Mouse (Mus musculus): ENCODE results near the gene Erp44. TPM values are rescaled to one million over a fixed set of nuclear protein-coding genes. Genes with fewer than 3 reads are reported as not detected.

The Erp44 gene
- polyA plus RNA-seq, 1 experiment from 2014 or later, result 74.6 TPM

GRCm38 (mm10) chr4:48163851-48164250 lies 115.5 kb downstream of the Erp44 start:
- Histone ChIP-seq H3K4me1 (replicated peaks; ENCODE audit: control insufficient read depth, insufficient read depth, low read length) (no peaks in the 10 kb centered on the region), H3K36me3 (ENCODE audit: control insufficient read depth, insufficient read depth, low read length) (peaks cover 34% of the 10 kb centered on the region; the same call in 1 of the 2 replicates), H3K4me3 (ENCODE audit: low read depth, low read length) (no peak overlapping the region), H3K4me2 (ENCODE audit: low read length) (no peak overlapping the region), H3K27me3 (replicated peaks; ENCODE audit: control insufficient read depth, insufficient read depth, low read length) (no peaks in the 10 kb centered on the region), H3K9ac (ENCODE audit: low read length) (no peak overlapping the region), H3K9me3 (ENCODE audit: control insufficient read depth, low read length) (no peaks in the 10 kb centered on the region), H3K27ac (ENCODE audit: low read depth) (no peak overlapping the region)
- WGBS, result 84% methylated on average over 5 of the region's 5 CpGs
- ATAC-seq (replicated peaks; ENCODE audit: low FRiP score, low TSS enrichment, low read depth), result no peak
- DNase-seq (ENCODE audit: low spot score), result no peak

- H3K27me3 ChIP-seq (replicated peaks; ENCODE audit: control insufficient read depth, insufficient read depth, low read length), result no peaks in the 10 kb centered on the region
- ATAC-seq (replicated peaks; ENCODE audit: low FRiP score, low TSS enrichment, low read depth) (no peak), DNase-seq (ENCODE audit: low spot score) (no peak)
- no peak overlapping the region for H3K4me2 ChIP-seq (ENCODE audit: low read length)
- H3K4me1 ChIP-seq (replicated peaks; ENCODE audit: control insufficient read depth, insufficient read depth, low read length), result no peaks in the 10 kb centered on the region
- no peak overlapping the region for H3K9ac ChIP-seq (ENCODE audit: low read length)
- no peak overlapping the region for H3K27ac ChIP-seq (ENCODE audit: low read depth)
- no peak overlapping the region for H3K4me3 ChIP-seq (ENCODE audit: low read depth, low read length)
- no peaks in the 10 kb centered on the region for H3K9me3 ChIP-seq (ENCODE audit: control insufficient read depth, low read length)
- peaks cover 25% of the 10 kb centered on the region; the same call in 1 of the 2 replicates for H3K36me3 ChIP-seq (ENCODE audit: control insufficient read depth, insufficient read depth, low read length)
- WGBS, result 83% methylated on average over 4 of the region's 4 CpGs
Measured at GRCm38 (mm10) chr4:48160386-48160785, 119.0 kb downstream of the Erp44 start.

GRCm38 (mm10) chr4:48155864-48156263 lies 123.5 kb downstream of the Erp44 start:
- ATAC-seq (replicated peaks; ENCODE audit: low FRiP score, low TSS enrichment, low read depth) (no peak), DNase-seq (ENCODE audit: low spot score) (no peak)
- Histone ChIP-seq H3K27me3 (replicated peaks; ENCODE audit: control insufficient read depth, insufficient read depth, low read length) (no peaks in the 10 kb centered on the region), H3K27ac (ENCODE audit: low read depth) (no peak overlapping the region), H3K4me3 (ENCODE audit: low read depth, low read length) (no peak overlapping the region), H3K36me3 (ENCODE audit: control insufficient read depth, insufficient read depth, low read length) (peaks cover 18% of the 10 kb centered on the region; the same call in 1 of the 2 replicates), H3K4me1 (replicated peaks; ENCODE audit: control insufficient read depth, insufficient read depth, low read length) (no peaks in the 10 kb centered on the region), H3K9ac (ENCODE audit: low read length) (no peak overlapping the region), H3K4me2 (ENCODE audit: low read length) (no peak overlapping the region), H3K9me3 (ENCODE audit: control insufficient read depth, low read length) (no peaks in the 10 kb centered on the region)
- WGBS, result 69% methylated on average over 1 of the region's 1 CpGs

GRCm38 (mm10) chr4:48153229-48153628 lies 126.1 kb downstream of the Erp44 start:
- H3K4me1 ChIP-seq (replicated peaks; ENCODE audit: control insufficient read depth, insufficient read depth, low read length), result no peaks in the 10 kb centered on the region
- ATAC-seq (replicated peaks; ENCODE audit: low FRiP score, low TSS enrichment, low read depth), result no peak
- 93% methylated on average over 5 of the region's 5 CpGs for WGBS

GRCm38 (mm10) chr4:48149492-48149891 lies 129.9 kb downstream of the Erp44 start:
- H3K27me3 ChIP-seq (replicated peaks; ENCODE audit: control insufficient read depth, insufficient read depth, low read length), result no peaks in the 10 kb centered on the region
- WGBS, result 92% methylated on average over 2 of the region's 2 CpGs

More at GRCm38 (mm10) chr4:48153229-48153628, 126.1 kb downstream of the Erp44 start:
- no peak overlapping the region for H3K4me3 ChIP-seq (ENCODE audit: low read depth, low read length)
- H3K36me3 ChIP-seq (ENCODE audit: control insufficient read depth, insufficient read depth, low read length), result peaks cover 3% of the 10 kb centered on the region; the same call in 1 of the 2 replicates
- no peak overlapping the region for H3K9ac ChIP-seq (ENCODE audit: low read length)
- no peaks in the 10 kb centered on the region for H3K27me3 ChIP-seq (replicated peaks; ENCODE audit: control insufficient read depth, insufficient read depth, low read length)
- no peaks in the 10 kb centered on the region for H3K9me3 ChIP-seq (ENCODE audit: control insufficient read depth, low read length)
- H3K4me2 ChIP-seq (ENCODE audit: low read length), result no peak overlapping the region
- H3K27ac ChIP-seq (ENCODE audit: low read depth), result no peak overlapping the region
- no peak for DNase-seq (ENCODE audit: low spot score)

More at GRCm38 (mm10) chr4:48149492-48149891, 129.9 kb downstream of the Erp44 start:
- no peak overlapping the region for H3K4me2 ChIP-seq (ENCODE audit: low read length)
- no peaks in the 10 kb centered on the region for H3K4me1 ChIP-seq (replicated peaks; ENCODE audit: control insufficient read depth, insufficient read depth, low read length)
- H3K27ac ChIP-seq (ENCODE audit: low read depth), result no peak overlapping the region
- H3K9ac ChIP-seq (ENCODE audit: low read length), result no peak overlapping the region
- no peaks in the 10 kb centered on the region for H3K9me3 ChIP-seq (ENCODE audit: control insufficient read depth, low read length)
- no peaks in the 10 kb centered on the region; the same call in 1 of the 2 replicates for H3K36me3 ChIP-seq (ENCODE audit: control insufficient read depth, insufficient read depth, low read length)
- no peak overlapping the region for H3K4me3 ChIP-seq (ENCODE audit: low read depth, low read length)
- ATAC-seq (replicated peaks; ENCODE audit: low FRiP score, low TSS enrichment, low read depth), result no peak
- no peak for DNase-seq (ENCODE audit: low spot score)

MicroRNA genes within 50 kb of the gene (microRNA counts, 519-probe panel; counts per million panel counts)
- 1,628 counts per million, percentile 10 among the panel's probes with 10 or more counts for microRNA mmu-miR-1958

Small RNA genes lying within 50 kb of the gene (microRNA-seq; reads per million reads assigned to microRNA genes)
- not detected for gene Mir1958

Other genes with a start within 250 kb of the Erp44 start
- 0.15 TPM in 1 of 2 replicates, not detected in the other for gene Nr4a3, start 234.4 kb downstream of the Erp44 start, polyA plus RNA-seq (2014; fragmentation: Nextera tagmentation; extraction: Ambion mirVana)
- gene Stx17, start 154.6 kb downstream of the Erp44 start, polyA plus RNA-seq (2014; fragmentation: Nextera tagmentation; extraction: Ambion mirVana), result 26.8 and 29.0 TPM in 2 replicates
- 8.0 and 8.8 TPM in 2 replicates for gene Invs, start 202 bp upstream of the Erp44 start, polyA plus RNA-seq (2014; fragmentation: Nextera tagmentation; extraction: Ambion mirVana)
- 70.4 and 79.0 TPM in 2 replicates for gene Tex10, start 193.9 kb upstream of the Erp44 start, polyA plus RNA-seq (2014; fragmentation: Nextera tagmentation; extraction: Ambion mirVana)